Mouse (Mus musculus): ENCODE measurements around the gene Rogdi. TPM values are rescaled to one million over a fixed set of nuclear protein-coding genes. Genes with fewer than 3 reads are reported as not detected.

The Rogdi gene
- 98.6 and 101 TPM in 2 replicates for polyA plus RNA-seq (2016; fragmentation: Nextera tagmentation; extraction: Ambion mirVana)

- WGBS: under 1% methylated on average over 52 of the region's 63 CpGs
- Histone ChIP-seq H3K4me2 (replicated peaks) (peak within 1 kb of the TSS; percentile 86), H3K27me3 (no peaks in the 10 kb centered on the region), H3K4me3 (peak within 1 kb of the TSS; percentile 73), H3K9ac (peak within 1 kb of the TSS; percentile 83), H3K36me3 (peaks cover 56% of the 10 kb centered on the region), H3K4me1 (peaks cover 12% of the 10 kb centered on the region), H3K27ac (peak within 1 kb of the TSS; percentile 87), H3K9me3 (replicated peaks) (no peaks in the 10 kb centered on the region)
- ATAC-seq (ENCODE audit: low FRiP score): peak; percentile 99
These were observed at the start of gene Rogdi for GRCm38 (mm10) chr16:5013054-5013838. Rogdi (minus strand) TSS chr16:5013553.

- Histone ChIP-seq H3K4me1 (no peaks in the 10 kb centered on the region), H3K9ac (no peak overlapping the region), H3K4me2 (replicated peaks) (no peak overlapping the region), H3K27me3 (no peaks in the 10 kb centered on the region), H3K9me3 (replicated peaks) (no peaks in the 10 kb centered on the region), H3K27ac (no peak overlapping the region), H3K36me3 (peaks cover 43% of the 10 kb centered on the region), H3K4me3 (no peak overlapping the region)
- 97% methylated on average over 1 of the region's 1 CpGs for WGBS
- no peak for ATAC-seq (ENCODE audit: low FRiP score)
These were observed 44.8 kb upstream of the Rogdi start for GRCm38 (mm10) chr16:5058114-5058513.

GRCm38 (mm10) chr16:5050251-5051110 is 37.1 kb upstream of the Rogdi start:
- peak overlapping the region; percentile 95 for H3K27ac ChIP-seq
- peaks cover 27% of the 10 kb centered on the region for H3K4me1 ChIP-seq
- under 1% methylated on average over 72 of the region's 78 CpGs for WGBS
- peaks cover 33% of the 10 kb centered on the region for H3K36me3 ChIP-seq
- H3K9me3 ChIP-seq (replicated peaks): no peaks in the 10 kb centered on the region
- no peaks in the 10 kb centered on the region for H3K27me3 ChIP-seq
- H3K9ac ChIP-seq: peak overlapping the region; percentile 83
- H3K4me3 ChIP-seq: peak overlapping the region; percentile 86
- H3K4me2 ChIP-seq (replicated peaks): peak overlapping the region; percentile 89
- peak; percentile 87 for ATAC-seq (ENCODE audit: low FRiP score)

- Histone ChIP-seq H3K9ac (peak within 1 kb of the TSS; percentile 93), H3K27me3 (no peaks in the 10 kb centered on the region), H3K4me2 (replicated peaks) (peak within 1 kb of the TSS; percentile 89), H3K4me3 (peak within 1 kb of the TSS; percentile 86), H3K36me3 (peaks cover 33% of the 10 kb centered on the region), H3K27ac (peak within 1 kb of the TSS; percentile 95), H3K4me1 (peaks cover 27% of the 10 kb centered on the region), H3K9me3 (replicated peaks) (no peaks in the 10 kb centered on the region)
- under 1% methylated on average over 55 of the region's 56 CpGs for WGBS
- ATAC-seq (ENCODE audit: low FRiP score): peak; percentile 99
These were observed 36.5 kb upstream of the Rogdi start, which contains the start of the genes Glyr1 and Ubn1 for GRCm38 (mm10) chr16:5049774-5050234. Glyr1 (minus strand) TSS chr16:5049863. Ubn1 (plus strand) TSS chr16:5050057.

GRCm38 (mm10) chr16:5049182-5049773 is 35.9 kb upstream of the Rogdi start:
- peak; percentile 65 for ATAC-seq (ENCODE audit: low FRiP score)
- H3K4me3 ChIP-seq: peak overlapping the region; percentile 86
- H3K36me3 ChIP-seq: peaks cover 38% of the 10 kb centered on the region
- under 1% methylated on average over 38 of the region's 38 CpGs for WGBS
- peak overlapping the region; percentile 90 for H3K27ac ChIP-seq
- H3K4me1 ChIP-seq: peaks cover 27% of the 10 kb centered on the region
- H3K9me3 ChIP-seq (replicated peaks): no peaks in the 10 kb centered on the region
- no peaks in the 10 kb centered on the region for H3K27me3 ChIP-seq
- peak overlapping the region; percentile 83 for H3K4me2 ChIP-seq (replicated peaks)
- H3K9ac ChIP-seq: peak overlapping the region; percentile 93

- H3K4me3 ChIP-seq: no peak overlapping the region
- peaks cover 73% of the 10 kb centered on the region for H3K36me3 ChIP-seq
- H3K4me1 ChIP-seq: peaks cover 16% of the 10 kb centered on the region
- 99% methylated on average over 3 of the region's 3 CpGs for WGBS
- H3K27me3 ChIP-seq: no peaks in the 10 kb centered on the region
- no peak for ATAC-seq (ENCODE audit: low FRiP score)
- no peak overlapping the region for H3K4me2 ChIP-seq (replicated peaks)
- H3K9ac ChIP-seq: no peak overlapping the region
- H3K9me3 ChIP-seq (replicated peaks): no peaks in the 10 kb centered on the region
- H3K27ac ChIP-seq: no peak overlapping the region
These were observed 32.0 kb upstream of the Rogdi start for GRCm38 (mm10) chr16:5045322-5045721.

GRCm38 (mm10) chr16:5036649-5037234 is 23.4 kb upstream of the Rogdi start:
- ATAC-seq (ENCODE audit: low FRiP score): no peak
- Histone ChIP-seq H3K27ac (no peak overlapping the region), H3K9ac (no peak overlapping the region), H3K27me3 (no peaks in the 10 kb centered on the region), H3K9me3 (replicated peaks) (no peaks in the 10 kb centered on the region), H3K4me2 (replicated peaks) (no peak overlapping the region), H3K36me3 (peaks cover 96% of the 10 kb centered on the region), H3K4me1 (no peaks in the 10 kb centered on the region), H3K4me3 (no peak overlapping the region)
- WGBS: 78% methylated on average over 5 of the region's 5 CpGs

GRCm38 (mm10) chr16:5035591-5035990 is 22.2 kb upstream of the Rogdi start:
- ATAC-seq (ENCODE audit: low FRiP score): no peak
- H3K36me3 ChIP-seq: peaks cover 96% of the 10 kb centered on the region
- WGBS: 97% methylated on average over 3 of the region's 3 CpGs
- H3K4me1 ChIP-seq: no peaks in the 10 kb centered on the region
- H3K4me3 ChIP-seq: no peak overlapping the region
- no peak overlapping the region for H3K9ac ChIP-seq
- no peak overlapping the region for H3K4me2 ChIP-seq (replicated peaks)
- no peaks in the 10 kb centered on the region for H3K27me3 ChIP-seq
- no peak overlapping the region for H3K27ac ChIP-seq
- no peaks in the 10 kb centered on the region for H3K9me3 ChIP-seq (replicated peaks)

GRCm38 (mm10) chr16:5029847-5030246 is 16.5 kb upstream of the Rogdi start:
- Histone ChIP-seq H3K4me3 (no peak overlapping the region), H3K4me1 (no peaks in the 10 kb centered on the region), H3K27ac (no peak overlapping the region), H3K9ac (no peak overlapping the region), H3K9me3 (replicated peaks) (no peaks in the 10 kb centered on the region), H3K27me3 (no peaks in the 10 kb centered on the region), H3K36me3 (peaks cover 99% of the 10 kb centered on the region), H3K4me2 (replicated peaks) (no peak overlapping the region)
- WGBS: 72% methylated on average over 2 of the region's 2 CpGs
- no peak for ATAC-seq (ENCODE audit: low FRiP score)

- Histone ChIP-seq H3K4me3 (no peak overlapping the region), H3K4me2 (replicated peaks) (no peak overlapping the region), H3K9me3 (replicated peaks) (no peaks in the 10 kb centered on the region), H3K4me1 (no peaks in the 10 kb centered on the region), H3K27ac (no peak overlapping the region), H3K9ac (no peak overlapping the region), H3K27me3 (no peaks in the 10 kb centered on the region), H3K36me3 (peaks cover 96% of the 10 kb centered on the region)
- 97% methylated on average over 3 of the region's 3 CpGs for WGBS
- no peak for ATAC-seq (ENCODE audit: low FRiP score)
These were observed 10.7 kb upstream of the Rogdi start for GRCm38 (mm10) chr16:5024021-5024420.

GRCm38 (mm10) chr16:5014578-5014977 is 1.2 kb upstream of the Rogdi start:
- Histone ChIP-seq H3K27ac (no peak overlapping the region; the same call in 1 of the 2 replicates), H3K36me3 (peaks cover 66% of the 10 kb centered on the region)
- no peak for ATAC-seq (ENCODE audit: low FRiP score)

More at GRCm38 (mm10) chr16:5014578-5014977, 1.2 kb upstream of the Rogdi start:
- Histone ChIP-seq H3K4me3 (no peak overlapping the region), H3K9me3 (replicated peaks) (no peaks in the 10 kb centered on the region), H3K4me1 (peaks cover 12% of the 10 kb centered on the region), H3K4me2 (replicated peaks) (no peak overlapping the region), H3K27me3 (no peaks in the 10 kb centered on the region), H3K9ac (no peak overlapping the region)
- 95% methylated on average over 4 of the region's 4 CpGs for WGBS

Data from hindbrain, embryonic 12.5 days (tissue).